12 mouse cellular contexts compared by ENCODE assay signal in genomic region chr9:28940901-28941300, GRCm38 (mm10).
"Had no signal": no experiment of that assay in that cellular context is flagged by ENCODE, and none has a peak within 500 bp of the region (broad histone marks: within the 10 kb centered on the region; RNA-seq: fewer than 3 reads in every experiment).

No protein-coding gene starts in this region.

- DNase-seq: left cerebral cortex, postnatal 4 days; liver; liver, embryonic 13.5 days; liver, postnatal 0 days; lung, adult 18-20 months; lung, adult 2 months; lung, embryonic 14.5 days; lung, postnatal 10 days; lung, postnatal 14 days; lung, postnatal 36 days; lung, postnatal 4 days; midbrain, embryonic 14.5 days had no signal
